Mouse (Mus musculus): ENCODE measurements around the gene Tbc1d22b.
"Not testable (repeated sequence)": the region's sequence is repeated elsewhere in the genome, so short reads cannot be mapped to it uniquely, and the experiment has no call there.

Gene Tbc1d22b

DNA sequence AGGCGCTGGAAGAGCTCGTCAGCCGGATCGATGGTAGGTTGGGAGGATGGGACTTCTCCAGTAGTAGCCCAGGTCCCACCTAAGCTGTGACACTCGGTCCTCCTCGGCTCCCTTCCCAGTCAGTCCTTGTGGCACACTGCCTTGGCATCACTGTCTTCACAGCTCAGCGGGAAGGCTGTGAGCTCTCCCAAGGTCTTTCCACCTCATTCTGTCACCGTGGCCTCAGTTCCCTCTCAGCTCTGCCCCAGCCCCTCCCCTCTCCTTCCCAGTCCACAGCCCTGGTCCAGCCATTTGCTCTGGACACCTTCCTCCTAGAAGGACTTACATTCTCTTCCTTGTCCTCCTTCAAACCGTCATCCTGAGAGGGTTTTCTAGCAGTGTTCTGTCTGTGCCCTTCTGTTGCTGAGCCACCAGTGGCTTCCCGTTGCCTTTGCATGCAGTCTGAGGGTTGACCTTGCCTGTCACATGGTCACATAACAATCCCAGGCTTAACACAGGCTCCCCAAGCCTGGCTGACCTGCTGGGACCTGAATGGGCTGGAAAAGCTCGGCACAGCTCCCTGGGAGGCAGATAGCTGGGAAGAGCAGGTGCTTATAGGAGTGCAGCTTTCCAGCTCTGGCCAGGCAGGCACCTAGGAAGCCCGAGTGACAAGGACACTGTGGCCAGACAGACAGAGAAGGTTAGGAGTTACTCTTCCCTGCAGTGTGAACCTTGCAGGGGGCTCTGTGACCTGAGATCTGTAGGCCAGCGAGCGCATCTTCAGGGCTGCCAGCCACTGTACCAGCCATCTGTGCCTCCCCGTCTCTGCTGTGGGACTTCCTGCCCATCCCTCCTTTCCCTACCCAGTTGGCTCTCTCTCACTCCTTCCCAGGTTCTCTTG is 46.5 kb downstream of the Tbc1d22b start:
- no peak for DNase-seq (ENCODE audit: low spot score in 2 of 2)

DNA sequence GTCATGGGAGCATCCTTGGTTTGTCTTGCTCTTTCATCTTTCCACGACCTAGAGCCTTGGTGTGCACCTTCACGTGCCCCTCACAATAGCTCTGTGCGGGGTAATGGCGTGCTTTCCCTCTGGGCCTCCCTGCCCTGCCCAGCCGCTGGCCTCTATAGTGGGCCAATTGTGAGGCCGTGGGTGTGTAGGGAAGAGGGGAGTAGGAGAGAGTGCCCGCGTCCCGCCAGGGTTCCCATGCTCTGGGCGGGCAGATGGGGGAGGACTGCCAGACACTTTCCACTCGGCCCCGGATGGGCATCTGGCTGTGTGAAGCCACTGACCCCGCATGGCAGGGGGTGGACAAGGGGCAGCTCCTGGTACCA is 47.2 kb downstream of the Tbc1d22b start:
- no peak for DNase-seq (ENCODE audit: low spot score in 2 of 2)

DNA sequence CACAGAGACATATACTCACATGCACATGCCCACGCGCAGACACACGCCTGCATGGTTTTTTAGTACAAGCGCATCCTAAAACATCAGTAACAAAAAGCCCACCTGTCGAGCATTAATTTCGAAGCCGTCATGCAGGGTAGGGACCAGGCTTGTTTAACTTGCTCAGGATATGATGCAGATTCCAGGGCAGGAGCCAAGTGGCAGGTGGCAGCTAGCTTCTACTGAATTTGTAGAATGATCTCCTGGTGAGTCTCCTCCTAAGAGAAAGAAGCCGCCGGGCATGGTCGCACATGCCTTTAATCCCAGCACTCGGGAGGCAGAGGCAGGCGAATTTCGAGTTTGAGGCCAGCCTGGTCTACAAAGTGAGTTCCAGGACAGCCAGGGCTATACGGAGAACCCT is 49.5 kb downstream of the Tbc1d22b start:
- no peak for DNase-seq (ENCODE audit: low spot score in 2 of 2)

DNA sequence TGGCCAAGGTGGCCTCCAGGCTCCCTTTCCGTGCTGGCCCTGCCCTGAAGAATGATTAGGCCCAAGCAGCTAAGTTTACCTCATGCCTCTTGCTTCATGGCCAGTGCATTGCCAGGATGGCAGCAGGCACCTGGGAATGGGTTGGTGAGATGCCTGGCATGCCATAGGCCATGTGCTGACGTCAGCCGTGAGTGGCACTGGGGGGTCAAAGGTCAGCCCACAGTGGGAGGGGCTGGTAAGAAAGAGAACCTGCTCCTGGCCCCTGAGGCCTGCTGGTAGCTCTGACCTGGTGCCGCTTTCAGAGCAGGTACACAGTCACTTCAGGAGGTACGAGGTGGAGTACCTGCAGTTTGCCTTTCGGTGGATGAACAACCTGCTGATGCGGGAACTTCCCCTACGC is 50.0 kb downstream of the Tbc1d22b start:
- DNase-seq (ENCODE audit: low spot score in 2 of 2): no peak

DNA sequence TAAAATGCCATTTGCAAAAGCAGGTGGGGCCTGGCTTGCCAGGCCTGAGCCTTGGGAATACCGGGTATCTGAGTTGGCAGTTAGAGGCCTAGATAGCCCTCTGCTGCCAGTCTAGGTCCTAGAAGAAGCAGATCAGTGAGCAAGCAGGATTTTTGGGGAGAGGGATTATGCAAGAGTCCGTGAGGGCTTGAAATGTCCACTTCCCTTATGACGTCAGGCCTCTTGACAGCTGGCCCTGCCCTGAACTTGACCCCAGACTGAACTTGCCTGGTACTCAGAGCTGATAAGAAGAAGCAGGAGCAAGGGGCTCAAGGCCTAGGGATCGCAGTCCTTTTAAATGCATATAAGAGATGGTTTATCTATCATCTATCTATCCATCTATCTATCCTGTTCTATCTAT is 51.8 kb downstream of the Tbc1d22b start:
- no peak for DNase-seq (ENCODE audit: low spot score in 2 of 2)

DNA sequence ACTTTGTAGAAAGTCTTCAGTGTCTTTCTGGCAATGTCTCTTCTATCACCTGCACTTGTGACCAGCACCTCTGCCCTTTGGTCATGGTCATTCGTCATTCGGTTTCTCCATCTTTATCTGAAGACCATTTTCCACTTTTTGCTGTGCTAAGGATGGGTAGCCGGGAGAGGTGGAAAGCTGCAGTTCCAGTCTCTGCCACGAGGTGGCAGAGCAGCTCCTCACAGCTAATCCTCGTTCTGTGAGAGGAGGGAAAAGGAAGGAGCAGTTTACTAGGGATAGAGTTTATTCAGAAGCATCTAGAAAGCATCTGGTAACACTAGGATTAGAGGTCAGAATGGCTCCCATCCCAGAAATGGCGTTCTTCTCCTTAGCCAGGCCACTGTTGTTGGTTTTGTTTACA is 53.7 kb downstream of the Tbc1d22b start:
- DNase-seq (ENCODE audit: low spot score in 2 of 2): peak in 1 of 2 experiments; percentile 65

DNA sequence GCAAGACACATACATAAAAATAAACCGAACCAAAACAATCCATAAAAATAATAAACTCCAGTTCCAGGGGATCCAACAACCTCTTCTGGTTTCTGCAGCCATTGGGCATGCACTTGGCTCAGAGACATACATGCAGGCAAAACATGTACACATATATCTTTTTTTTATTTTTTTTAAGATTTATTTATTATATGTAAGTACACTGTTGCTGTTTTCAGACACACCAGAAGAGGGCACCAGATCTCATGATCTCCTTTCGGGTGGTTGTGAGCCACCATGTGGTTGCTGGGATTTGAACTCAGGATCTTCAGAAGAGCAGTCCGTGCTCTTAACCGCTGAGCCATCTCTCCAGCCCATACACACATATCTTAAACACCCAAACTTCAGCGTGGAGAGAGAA is 63.9 kb downstream of the Tbc1d22b start:
- not testable (repeated sequence) for DNase-seq (ENCODE audit: low spot score in 2 of 2)

DNA sequence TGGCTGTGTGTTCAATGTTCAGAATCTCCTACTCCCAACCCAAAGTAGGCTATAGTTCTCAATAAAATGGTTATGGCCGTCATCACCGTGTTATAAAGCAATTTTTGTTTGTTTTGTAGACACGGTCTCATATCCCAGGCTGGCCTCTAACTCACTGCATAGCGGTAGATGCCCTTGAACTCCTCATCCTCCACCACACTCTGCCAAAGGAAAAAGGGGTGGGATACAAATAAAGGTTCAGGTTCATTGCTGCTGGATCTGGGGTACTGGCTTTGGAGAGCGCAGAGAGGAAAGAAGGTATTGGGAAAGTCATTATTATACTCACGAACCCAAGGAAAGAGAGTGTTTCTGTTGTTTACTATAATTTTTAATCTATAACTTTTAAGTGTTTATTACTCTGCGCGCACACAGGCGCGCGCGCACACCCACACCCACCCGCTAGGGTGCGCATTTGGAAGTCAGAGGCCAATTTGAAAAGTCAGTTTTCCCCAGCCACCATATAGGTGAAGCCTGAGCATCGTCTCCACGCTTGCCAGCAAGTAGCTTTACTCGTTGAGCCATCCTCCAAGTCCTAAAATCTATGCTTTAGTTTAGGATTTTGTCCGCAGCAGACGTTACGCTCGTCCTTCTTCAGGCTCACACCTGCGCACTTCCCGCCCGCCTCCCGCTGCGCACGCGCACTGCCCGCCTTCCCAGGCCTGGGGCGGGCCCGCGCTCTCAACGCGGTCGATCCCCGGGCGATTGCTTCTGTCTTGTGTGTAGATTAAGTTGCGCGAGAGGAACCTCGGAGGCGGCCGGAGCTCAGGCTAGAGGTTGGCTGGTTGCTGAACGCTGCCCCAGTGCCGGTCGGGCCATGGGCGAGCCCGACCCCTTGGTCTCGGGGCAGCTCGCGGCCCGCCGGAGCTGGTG is 64.8 kb downstream of the Tbc1d22b start, which contains the start of the genes Rnf8 and Gm28043:
Gene Rnf8 (plus strand): TSS at position 676 of the 909 bp plus-strand sequence.
Gene Gm28043 (plus strand): TSS at position 762 of the 909 bp plus-strand sequence.
- peak; percentile 88 to 96 for DNase-seq (ENCODE audit: low spot score in 2 of 2)

DNA sequence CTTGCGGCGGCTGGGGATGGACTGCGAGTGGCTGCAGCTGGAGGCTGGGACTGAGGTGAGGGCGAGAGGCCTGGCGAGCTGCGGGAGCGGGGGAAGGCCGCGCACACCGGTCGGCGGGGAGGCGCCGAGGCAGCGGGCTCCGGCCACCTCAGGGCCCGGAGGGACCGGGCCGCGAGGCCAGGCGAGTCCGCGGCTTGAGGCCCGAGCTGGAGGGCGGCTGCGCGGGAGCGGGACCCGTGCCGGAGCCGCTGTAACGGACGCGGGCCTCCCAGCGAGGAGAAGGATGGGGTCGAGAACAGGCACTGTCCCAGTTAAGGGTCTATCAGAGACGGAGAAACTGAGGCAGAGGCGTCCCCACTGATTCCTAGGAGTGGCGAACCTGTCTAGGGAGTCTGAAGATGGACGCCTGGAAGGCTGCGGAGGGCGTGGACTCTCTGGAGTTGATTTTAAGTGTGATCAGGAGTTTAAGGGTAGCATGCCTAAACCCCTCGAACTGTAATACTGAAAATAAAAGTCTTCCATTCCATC is 65.5 kb downstream of the Tbc1d22b start:
- DNase-seq (ENCODE audit: low spot score in 2 of 2): peak; percentile 6 to 24

DNA sequence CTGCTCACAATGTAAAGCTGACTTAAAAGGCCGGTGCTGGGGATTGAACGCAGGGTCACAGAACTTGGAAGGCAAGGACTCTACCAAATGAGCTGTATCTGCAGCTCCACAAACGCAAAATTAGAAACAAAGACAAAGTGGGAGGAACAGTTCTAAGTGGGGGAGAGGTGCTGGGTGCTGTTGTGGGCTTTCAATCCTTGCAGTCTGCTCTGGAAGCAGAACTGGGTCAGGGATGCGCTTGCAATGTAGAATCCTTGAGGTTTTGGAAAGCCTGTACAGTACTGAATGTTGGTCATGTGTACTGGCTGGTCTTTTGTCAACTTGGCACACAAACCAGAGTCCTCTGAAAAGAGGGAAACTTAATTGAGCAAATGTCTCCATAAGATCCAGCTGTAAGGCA is 66.0 kb downstream of the Tbc1d22b start:
- DNase-seq (ENCODE audit: low spot score in 2 of 2): no peak

DNA sequence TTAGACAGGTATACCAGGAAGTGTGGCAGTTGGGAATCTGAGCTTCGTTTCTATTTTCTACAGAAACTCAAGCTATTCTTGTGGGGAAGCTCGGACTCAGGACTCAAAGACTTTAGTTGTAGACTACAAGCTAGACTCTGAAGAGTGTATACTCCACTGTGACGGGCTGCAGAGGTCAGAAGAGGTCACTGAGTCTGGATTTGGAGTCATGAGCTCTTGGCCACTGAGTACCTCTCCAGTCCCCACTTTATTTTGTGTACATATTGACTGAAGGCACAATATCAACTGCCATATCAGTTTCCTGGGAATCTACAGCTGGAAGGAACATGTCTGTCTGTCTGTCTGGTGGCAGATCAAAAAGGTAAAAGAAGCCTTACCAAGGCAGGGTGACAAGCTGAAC is 69.6 kb downstream of the Tbc1d22b start:
- DNase-seq (ENCODE audit: low spot score in 2 of 2): no peak

DNA sequence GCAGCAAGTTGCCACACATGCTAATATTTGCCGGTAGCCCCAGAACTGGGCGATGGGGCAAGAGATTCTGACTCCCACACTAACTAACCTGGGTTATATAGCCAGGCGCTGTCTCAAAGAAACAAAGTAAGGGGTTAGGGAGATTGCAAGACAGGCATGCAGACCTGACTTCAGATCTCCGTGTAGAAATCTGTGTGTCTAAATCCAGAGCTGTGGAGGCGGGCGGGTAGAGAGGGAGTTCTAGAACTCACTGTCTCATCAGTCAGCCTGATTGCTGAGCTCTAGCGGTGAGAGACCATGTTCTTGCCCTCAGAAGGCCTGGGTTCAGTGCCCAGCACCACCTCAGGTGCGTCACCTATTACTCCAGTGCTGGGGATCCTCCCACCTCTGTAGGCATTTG is 73.9 kb downstream of the Tbc1d22b start:
- no peak for DNase-seq (ENCODE audit: low spot score in 2 of 2)

DNA sequence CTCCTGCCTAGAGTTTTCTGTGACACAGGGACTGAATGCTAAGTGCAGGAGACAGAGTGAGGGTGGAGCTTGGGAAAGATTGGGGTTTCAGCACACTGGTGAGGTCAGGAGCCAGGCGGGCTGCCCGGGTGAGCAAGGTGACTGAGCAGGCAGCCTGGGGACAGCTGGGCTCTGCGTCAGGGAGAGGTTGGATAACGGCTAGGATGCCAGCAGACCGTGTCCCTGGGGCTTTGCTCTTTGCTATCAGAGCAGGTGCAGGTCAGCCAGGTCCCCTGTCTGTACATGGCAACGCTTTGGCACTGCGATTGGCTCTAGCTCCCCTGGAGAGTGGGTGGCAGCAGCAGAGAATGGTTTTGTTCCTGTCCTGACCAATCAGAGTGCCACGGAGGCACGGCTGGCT is 77.7 kb downstream of the Tbc1d22b start:
- DNase-seq (ENCODE audit: low spot score in 2 of 2): no peak

DNA sequence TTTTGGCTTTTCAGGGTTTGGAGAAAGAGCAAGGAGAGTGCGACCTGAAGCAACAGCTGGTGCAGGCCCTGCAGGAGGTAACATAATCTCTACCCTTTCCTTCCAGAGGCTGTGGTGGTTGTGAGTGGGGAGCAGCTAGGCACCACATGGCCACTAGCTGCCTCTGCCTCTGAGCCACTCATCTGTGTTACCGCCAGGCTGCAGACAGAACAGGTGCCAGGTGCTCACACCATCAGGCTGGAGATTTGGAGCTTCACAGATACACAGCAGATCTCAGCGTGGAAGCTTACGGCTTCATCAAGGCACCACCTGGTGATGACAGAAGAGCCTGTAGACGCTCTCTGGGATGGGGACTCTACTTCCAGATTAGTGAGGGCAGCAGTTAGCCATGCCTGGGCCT is 79.4 kb downstream of the Tbc1d22b start:
- DNase-seq (ENCODE audit: low spot score in 2 of 2): no peak

DNA sequence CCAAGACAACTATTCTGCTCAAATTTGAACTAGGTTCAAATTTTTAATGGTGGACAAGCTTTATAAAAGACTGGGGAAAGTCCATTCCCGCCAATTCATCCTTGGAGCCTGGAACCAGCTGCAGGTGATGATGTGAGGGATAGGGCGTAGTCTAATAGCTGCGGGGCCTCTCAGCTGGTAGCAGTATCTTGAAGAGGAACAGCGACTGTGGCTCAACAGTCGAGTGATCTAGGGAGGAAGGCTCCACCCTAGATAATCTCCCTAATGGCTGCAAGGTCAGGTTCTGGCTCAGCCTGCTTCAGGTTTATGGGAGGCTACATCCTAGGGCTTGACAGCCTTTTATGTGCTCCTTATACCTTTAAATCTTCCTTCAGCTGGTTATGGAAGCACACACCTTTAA is 80.0 kb downstream of the Tbc1d22b start:
- DNase-seq (ENCODE audit: low spot score in 2 of 2): no peak

DNA sequence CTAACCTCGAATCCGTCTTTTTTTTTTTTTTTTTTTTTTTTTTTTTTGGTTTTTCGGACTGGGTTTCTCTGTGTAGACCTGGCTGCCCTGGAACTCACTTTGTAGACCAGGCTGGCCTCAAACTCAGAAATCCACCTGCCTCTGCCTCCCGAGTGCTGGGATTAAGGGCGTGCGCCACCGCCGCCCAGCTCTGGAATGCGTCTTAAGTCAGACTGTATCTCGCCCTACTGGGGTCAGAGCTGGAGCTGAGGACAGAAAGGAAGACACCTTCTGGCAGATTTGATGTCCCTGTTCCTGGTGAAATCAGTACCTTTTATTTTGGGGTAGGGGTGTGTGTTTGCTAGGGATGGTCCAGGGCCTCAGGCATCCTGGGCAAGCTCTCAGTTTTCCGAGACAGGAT is 82.7 kb downstream of the Tbc1d22b start:
- no peak for DNase-seq (ENCODE audit: low spot score in 2 of 2)

DNA sequence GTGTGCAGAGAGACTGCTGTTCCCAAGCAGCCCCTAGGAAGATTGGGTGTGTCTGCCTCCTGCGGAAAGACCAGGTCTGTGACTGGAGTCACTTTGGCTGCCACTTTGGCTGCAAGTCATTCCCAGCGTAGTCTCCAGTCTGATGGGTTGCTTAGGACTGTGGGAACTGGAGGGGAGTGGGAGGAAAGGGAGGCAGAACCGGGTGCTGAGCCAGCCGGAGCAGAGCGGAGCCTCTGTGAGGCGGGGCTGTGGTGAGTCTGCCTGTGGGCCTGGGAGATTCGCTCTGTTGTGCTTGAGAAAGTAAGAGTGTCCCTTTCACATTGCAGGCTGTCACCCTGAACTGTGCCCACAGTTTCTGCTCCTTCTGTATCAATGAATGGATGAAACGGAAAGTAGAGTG is 85.9 kb downstream of the Tbc1d22b start:
- no peak for DNase-seq (ENCODE audit: low spot score in 2 of 2)

DNA sequence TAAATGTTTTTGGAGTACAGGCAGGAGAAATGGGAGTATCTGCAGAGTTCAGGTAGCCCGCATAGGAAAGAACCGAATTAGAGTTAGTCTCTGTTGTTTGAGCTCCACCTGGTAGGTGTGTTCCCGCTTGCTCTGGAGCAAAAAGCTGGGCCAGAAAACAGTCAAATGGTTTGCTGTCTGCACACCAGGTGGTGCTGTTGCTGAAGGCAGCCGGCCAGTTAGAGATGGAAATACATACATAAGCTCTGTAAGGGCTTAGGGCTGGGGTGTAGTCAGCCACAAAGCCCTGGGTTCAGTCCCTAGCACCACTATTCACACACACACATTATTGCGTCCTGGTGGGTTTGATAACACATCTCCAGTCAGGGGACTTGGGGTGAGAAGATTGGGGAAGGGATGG is 86.5 kb downstream of the Tbc1d22b start:
- DNase-seq (ENCODE audit: low spot score in 2 of 2): no peak

DNA sequence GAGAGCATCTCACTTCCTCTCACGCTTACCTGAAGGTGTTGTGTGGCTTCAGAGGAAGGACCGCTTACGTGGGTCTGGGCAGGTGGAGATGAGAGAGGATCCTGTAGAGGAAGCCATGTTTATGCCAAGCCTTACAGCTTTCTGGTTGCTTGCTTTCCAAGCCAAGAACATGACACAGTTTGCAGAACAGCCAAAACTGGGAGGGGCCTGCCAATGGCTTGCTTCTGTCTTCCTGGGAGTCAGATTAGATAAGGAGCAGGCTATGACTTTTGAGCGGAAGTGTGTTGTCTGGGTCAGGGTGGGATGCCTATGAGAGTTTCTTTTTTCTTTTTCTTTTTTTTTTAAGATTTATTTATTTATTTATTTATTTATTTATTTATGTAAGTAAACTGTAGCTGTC is 87.8 kb downstream of the Tbc1d22b start:
- DNase-seq (ENCODE audit: low spot score in 2 of 2): no peak

DNA sequence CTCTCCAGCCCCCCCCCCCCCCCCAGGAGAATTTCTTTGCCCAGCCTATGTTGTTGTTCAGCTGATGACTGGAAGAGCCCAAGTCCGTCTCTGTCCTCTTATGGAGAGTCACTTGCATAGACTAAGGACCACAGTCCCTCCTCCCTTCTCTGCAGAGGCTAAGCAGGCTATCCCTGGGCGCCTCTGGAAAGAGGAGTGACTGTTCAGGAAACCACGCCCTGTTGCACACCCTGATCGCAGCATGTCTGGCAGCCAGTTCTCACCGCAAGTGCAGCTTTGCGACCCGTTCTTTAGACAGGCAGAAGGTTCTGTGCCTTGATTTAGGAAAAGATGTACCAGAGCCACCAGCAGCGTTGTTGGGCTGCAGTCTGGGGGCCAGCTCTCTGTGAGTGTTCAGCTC is 88.3 kb downstream of the Tbc1d22b start:
- DNase-seq (ENCODE audit: low spot score in 2 of 2): no peak

DNA sequence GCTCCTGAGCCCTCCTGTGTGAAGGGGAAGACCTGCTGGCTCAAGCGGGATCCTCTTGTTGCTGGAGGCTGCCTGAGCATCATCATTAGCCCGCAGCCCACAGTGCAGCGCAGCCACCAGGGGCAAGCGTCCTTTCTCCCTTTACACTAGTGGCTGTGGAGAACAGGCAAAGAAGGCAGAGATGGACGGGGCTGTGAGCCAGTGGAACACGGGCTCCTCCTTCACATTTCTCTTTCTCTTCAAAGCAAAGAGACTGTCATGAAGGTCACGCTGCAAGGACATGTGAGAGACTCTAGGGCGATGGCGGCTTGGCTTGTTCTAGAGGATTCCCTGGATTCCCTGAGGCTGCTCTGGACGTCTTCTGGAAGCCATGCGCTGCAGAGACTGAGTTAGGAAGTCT is 91.4 kb downstream of the Tbc1d22b start:
- no peak for DNase-seq (ENCODE audit: low spot score in 2 of 2)

DNA sequence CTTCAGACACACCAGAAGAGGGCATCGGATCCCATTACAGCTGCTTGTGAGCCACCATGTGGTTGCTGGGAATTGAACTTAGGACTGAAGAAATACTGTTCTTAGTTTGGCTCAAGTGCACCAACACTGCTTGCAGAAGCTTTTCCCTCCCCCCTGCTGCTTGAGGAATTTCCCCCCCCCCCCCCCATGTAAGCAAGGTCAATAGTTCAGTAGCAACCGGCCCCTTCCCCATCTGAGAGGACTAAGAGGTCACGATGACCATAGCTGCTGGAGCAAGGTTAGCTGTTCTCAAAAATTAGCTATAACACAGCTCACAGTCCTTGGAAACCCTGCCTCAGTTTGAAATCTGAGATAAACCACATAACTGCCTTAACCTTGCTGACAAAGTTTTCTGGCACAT is 92.6 kb downstream of the Tbc1d22b start:
- DNase-seq (ENCODE audit: low spot score in 2 of 2): no peak

Measured in thymus, postnatal 10 days (tissue).